8 mouse cellular contexts compared by ENCODE assay signal in the genomic region with DNA sequence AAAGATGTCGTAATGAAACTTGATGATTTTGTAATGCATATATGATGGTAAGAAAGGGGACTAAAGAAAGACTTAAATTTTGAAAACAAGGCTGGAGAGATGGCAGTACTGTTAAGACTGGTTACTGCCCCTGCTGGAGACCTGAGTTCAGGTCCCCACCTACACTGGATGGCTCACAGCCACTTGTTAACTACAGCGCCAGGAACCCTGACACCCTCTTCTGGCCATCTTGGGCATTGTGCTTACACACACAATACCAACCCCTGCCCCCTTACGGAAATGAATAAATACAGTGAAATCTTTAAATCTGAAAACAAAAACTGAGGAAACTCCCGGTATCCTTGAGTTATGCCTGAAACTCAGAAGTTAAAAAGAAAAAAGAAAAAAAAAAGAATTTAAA.
A peak's percentile ranks its signal among the peaks of the same experiment; 100 is the strongest.
DNase-seq lines count a peak whose midpoint lies in the region; ATAC-seq lines count a peak whose summit lies in the region.

No protein-coding gene starts in this region.

- intact Hi-C loops in left cerebral cortex, postnatal 4 days (cut with DNase I), result no loop called here

- H3K36me3 ChIP-seq in lung, embryonic 16.5 days (ENCODE audit: control insufficient read depth, insufficient read depth, low read length), result no peaks in the 10 kb centered on the region

- no peaks in the 10 kb centered on the region; the same call in 1 of the 2 replicates for H3K4me1 ChIP-seq in lung, embryonic 16.5 days (replicated peaks; ENCODE audit: control insufficient read depth, insufficient read depth, low read length)

- ATAC-seq in lung, embryonic 16.5 days (ENCODE audit: low read depth), result peak; percentile 24; the same call in 1 of the 2 replicates

- H3K27ac ChIP-seq in lung, embryonic 16.5 days (ENCODE audit: low read length), result no peak overlapping the region

- H3K4me2 ChIP-seq in lung, embryonic 16.5 days (ENCODE audit: low read depth, low read length), result no peak overlapping the region; the same call in 1 of the 2 replicates

- peaks cover 3% of the 10 kb centered on the region; the same call in 1 of the 2 replicates for H3K9me3 ChIP-seq in lung, embryonic 16.5 days (ENCODE audit: control insufficient read depth, low read length)

- no peak overlapping the region for H3K9ac ChIP-seq in lung, embryonic 16.5 days (ENCODE audit: low read length)

- DNase-seq in adrenal gland, postnatal 14 days, result peak; percentile 31
- no peak for DNase-seq in adrenal gland, postnatal 4 days (ENCODE audit: low spot score in 2 of 2)
- peak; percentile 9 for DNase-seq in left cerebral cortex, postnatal 4 days
- no peak for DNase-seq in left cerebral cortex, adult 8-10 months (ENCODE audit: low spot score in 2 of 2)
- DNase-seq in WW6 (ENCODE audit: low read depth, low spot score), result peak; percentile 61
- no peak for DNase-seq in ovary, postnatal 36 days (ENCODE audit: low spot score)
- no peak for DNase-seq in urinary bladder, postnatal 4 days (ENCODE audit: low spot score in 2 of 2)

- 82% methylated on average over 4 of the region's 4 CpGs for WGBS in lung, embryonic 16.5 days

- no peak overlapping the region for H3K4me3 ChIP-seq in lung, embryonic 16.5 days (ENCODE audit: low read length)

- no peaks in the 10 kb centered on the region for H3K27me3 ChIP-seq in lung, embryonic 16.5 days (ENCODE audit: control insufficient read depth, insufficient read depth, low read depth, low read length)

Comparison
In these comparisons a context has a peak if more than half of its experiments do, and no peak if none do; other contexts are left out.
1. DNase-seq: peak in adrenal gland, postnatal 14 days (single experiment), left cerebral cortex, postnatal 4 days (single experiment) and WW6 (single experiment); none in adrenal gland, postnatal 4 days (0 of 2), left cerebral cortex, adult 8-10 months (0 of 2), ovary, postnatal 36 days (single experiment) and urinary bladder, postnatal 4 days (0 of 2).